Mouse (Mus musculus): ENCODE measurements around the gene Megf8.

Megf8 gene

DNA sequence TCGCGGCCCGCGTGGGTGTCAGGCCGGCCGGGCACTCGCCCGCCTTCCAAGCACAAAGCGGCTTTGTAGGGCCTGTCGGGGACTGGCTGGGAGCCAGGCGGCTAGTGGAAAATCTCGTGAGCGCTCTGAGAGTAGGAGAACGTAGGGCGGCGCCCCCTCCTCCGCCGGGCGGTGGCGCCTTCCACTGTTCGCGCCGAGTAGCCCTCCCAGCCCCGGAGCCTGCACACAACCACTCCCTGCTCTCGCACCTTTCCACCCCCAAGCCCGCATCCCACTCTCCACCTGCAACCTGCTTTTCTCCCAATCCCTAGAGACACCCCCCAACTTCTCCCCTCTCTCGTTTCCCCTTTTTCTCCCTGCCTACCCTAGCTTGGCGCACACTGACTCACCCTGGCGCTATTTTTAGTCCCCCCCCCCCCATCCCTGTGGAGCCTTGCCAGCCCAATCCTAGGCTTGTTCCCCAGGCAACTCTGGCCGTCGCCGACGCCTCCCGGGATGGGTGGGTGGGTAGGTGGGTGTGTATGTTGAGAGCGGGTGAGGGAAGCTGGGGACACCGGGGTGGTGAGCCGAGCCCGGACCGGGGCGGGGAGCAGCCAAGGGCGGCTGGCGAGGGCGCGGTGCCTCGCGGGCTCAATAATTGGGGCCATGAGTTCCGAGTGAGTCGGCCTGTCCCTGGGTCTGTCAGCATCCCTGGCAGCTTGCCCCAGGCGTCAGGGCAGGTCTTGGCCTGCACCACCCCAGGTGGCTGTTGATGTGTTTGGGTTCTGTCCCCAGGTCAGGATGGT, 37.7 kb upstream of the Megf8 start:
- peak; percentile 92 for DNase-seq

DNA sequence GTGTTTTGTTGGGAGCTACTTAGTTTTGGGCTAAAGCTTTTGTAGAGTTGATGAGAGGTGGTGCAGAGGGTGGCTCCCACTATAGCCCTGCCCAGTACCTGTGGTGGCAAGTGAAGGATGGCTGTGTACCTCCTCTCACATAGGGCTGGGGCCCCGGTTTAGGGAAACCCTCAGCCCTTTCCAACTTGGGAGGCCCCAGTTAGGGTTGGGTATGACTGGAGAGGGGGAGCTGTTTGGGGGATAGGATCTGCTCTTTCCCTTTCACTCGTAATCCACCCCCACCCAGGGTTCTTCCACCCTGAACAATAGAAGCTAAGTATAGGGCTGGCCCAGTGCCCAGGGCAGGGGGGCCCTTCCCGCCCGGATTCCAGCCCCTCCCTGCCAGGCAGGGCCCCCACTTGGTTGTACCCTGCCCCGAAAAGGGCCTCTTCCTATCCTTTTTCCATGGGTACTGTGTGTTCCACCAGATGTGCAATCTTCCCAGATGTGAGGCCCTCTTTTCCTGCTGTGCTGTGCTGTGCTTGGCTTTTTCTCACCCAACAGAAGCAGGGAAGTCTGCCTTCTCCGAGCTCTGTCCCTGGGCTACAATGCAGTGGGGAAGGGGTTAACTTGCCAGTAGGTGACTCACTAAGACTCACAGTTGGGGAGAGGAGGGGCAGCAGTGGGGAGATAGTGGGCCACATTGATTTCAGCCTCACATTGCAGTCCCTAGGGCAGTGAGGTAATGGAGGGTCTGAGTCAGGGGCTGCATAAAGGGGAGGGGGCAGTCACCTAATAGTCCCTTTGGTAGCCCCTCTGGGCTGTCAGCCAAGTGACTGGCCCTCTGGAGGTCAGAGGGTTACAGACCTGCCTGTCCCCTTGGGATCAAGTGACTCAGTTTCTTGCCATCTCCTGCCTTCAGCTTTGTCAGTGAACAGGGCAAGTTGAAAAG, 36.8 kb upstream of the Megf8 start:
- DNase-seq = peak; percentile 63

DNA sequence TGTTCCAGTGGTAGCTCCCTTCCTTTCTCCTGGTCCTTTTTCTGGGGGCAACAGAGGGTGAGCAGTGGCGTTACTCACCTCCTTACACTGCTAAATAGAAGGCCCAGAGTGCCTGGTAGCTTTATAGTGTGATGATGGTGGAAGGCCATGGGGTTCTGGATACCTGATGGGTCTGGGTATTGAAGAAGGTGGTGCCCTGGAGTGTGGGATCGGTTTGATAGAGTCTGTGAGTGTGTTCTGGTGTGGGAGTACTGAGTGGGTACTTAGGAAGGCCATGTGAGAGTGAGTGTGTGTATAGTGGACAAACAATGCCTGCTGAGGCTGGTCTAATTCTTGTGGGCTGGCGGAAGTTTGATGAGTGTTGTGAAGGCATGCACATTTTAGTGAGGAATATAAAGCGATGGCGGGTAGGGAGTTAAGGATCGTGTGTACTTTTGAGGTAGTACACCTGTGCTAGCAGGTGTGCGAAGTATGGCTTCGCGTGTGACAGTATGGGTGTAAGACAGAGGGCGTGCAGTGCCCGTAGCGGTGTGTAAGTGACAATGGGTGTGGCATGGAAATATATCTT, 35.7 kb upstream of the Megf8 start:
- no peak for DNase-seq

DNA sequence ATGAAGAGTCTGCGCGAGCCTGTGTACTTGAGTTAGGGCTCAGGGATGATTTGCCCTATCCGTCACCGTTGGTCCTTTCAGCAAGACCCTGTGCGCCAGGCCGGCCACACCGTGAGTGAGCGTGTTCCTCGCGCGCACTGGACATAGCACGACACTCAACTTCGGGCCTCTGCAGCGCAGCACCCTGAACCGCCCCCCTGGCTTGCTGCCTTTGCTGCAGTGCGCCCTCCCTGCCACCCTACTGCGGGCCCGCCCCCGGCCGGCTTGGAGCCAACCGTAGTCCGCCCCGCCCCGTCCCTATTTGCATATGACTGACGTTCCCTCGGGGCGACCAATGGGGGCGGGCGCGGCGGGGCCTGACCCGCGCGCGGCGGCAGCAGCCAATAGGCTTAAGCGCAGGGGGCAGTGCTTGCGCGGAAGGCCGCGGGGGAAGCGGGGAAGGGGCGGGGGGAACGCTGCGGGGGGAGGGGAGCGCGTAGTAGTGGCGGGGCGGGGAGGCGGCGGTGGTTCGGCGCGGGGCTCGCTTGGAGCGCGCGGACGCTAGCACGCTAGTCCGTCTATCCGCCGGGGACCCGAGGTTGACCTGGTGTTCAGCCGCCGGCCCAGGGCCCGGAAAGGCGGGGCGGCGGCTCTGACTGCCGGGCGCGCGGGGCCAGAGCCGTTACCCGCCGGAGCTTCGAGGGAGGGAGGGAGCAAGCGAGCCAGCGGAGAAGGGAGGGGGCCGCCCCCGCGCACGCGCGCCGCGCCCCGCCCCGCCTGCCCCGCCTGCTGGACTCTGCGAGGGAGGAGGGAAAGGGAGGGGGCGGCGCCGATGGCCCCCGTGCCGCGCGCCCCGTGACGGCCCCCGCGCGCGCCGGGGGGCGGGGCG, 35.0 kb upstream of the Megf8 start:
- peak; percentile 99 for DNase-seq

DNA sequence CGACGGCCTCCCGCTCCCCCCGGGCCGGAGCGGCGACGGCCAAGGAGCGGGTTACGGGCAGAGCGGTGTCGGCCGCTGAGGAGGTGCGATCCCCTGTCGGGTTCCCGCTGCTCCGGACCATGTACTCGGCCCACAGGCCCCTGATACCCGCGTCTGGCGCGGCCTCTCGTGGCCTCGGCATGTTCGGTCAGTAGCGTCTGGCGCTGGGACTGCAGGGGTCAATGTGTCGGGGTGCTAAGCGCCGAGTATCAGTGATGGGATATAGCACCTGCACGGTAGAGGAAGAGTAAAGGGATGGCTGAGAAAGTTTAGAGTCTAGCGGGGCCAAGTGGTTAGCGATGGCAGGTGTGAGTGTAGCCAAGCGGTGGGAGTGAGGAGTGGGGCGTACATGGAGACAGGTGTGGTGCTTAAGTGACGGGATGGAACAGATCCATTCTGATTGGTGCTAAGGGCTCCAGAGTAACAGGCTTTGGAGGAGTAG, 34.2 kb upstream of the Megf8 start:
- DNase-seq = no peak

DNA sequence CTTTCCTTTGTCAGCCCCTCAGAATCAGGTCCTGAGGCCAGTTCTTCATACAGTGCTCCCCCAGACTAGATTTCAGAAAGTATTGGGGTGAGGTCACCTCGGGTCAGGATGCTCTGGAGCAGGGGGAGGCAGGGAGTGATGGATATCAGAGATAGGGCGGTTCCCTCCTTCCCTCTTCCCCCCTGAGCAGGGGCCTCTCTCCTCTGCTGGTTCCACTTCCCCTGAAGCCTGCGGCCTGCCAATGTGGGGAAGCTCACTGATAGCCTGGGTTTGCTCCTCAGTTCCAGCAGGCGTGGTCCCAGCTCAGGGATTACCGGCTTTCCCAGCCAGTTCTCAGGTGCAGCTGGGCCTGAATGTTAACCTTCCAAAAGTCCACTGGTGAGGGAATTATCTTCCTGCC, 33.3 kb upstream of the Megf8 start:
- peak; percentile 26 for DNase-seq

GRCm38 (mm10) chr7:25284171-25284570, 32.8 kb upstream of the Megf8 start:
- DNase-seq = no peak

DNA sequence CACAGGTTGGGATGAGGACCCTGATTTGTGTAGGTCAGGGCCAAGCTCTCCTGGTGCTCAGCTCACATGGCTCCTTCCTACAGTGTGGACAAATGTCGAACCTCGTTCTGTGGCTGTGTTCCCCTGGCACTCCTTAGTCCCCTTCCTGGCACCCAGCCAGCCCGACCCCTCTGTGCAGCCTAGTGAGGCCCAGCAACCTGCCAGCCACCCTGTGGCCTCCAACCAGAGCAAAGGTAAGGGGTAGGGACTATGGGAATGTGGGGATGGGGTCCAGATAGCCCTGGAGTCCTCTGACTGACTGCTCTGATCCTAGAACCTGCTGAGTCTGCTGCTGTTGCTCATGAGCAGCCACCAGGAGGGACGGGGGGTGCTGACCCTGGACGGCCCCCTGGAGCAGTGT, 32.2 kb upstream of the Megf8 start:
- no peak for DNase-seq

DNA sequence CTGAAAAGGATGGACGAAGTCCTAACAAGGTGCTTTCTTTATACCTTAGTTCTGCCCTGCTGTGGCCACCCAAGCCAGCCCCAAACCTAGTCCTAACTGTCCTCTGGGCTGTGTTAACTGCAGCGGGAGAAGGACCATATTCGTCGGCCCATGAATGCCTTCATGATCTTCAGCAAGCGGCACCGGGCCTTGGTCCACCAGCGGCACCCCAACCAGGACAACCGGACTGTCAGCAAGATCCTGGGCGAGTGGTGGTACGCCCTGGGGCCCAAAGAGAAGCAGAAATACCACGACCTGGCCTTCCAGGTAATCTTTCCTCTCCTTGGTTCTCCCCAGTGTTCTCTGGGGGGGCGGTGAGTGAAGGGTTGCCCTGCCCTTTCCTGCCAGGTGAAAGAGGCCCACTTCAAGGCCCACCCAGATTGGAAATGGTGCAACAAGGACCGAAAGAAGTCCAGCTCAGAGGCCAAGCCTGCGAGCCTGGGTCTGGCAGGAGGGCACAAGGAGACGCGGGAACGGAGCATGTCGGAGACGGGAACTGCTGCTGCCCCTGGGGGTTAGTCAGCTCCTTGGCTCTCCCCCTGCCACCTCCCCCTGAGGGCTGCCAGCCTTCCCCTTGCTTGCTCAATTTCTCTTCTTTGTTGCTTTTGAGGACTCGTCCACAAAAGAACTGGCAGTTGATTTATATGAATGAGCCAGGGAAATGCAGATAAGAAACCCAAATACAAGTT, 31.3 kb upstream of the Megf8 start:
- DNase-seq = no peak

DNA sequence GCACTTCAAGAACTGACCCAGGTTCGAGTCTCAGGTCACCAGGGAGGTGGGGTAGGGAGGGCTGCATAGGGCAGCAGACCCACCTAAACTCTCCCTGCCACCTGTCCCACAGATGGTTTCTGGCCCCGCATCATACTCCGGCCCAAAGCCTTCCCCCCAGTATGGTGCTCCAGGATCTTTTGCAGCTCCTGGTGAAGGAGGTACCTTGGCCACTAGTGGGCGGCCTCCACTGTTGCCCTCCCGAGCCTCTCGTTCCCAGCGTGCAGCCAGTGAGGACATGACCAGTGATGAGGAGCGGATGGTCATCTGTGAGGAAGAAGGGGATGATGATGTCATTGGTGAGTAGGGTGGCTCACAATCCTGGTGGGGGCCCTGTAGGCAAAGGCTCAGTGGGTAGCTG, 30.0 kb upstream of the Megf8 start:
- no peak for DNase-seq

GRCm38 (mm10) chr7:25288011-25288410, 29.0 kb upstream of the Megf8 start:
- DNase-seq = no peak

DNA sequence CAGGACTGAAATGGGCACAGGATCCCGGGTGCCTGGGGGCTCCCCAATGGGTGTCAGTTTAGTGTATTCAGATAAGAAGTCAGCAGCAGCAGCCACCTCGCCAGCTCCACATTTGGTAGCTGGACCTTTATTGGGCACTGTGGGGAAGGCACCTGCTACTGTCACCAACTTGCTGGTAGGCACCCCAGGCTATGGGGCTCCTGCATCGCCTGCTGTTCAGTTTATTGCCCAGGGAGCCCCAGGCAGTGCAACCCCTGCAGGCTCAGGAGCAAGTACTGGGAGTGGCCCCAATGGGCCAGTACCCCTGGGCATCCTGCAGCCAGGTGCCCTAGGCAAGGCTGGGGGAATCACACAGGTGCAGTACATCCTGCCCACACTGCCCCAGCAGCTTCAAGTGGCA, 28.2 kb upstream of the Megf8 start:
- no peak for DNase-seq

- DNase-seq = no peak
Measured at GRCm38 (mm10) chr7:25289925-25290324, 27.0 kb upstream of the Megf8 start.

GRCm38 (mm10) chr7:25290463-25290862, 26.5 kb upstream of the Megf8 start:
- DNase-seq = no peak

DNA sequence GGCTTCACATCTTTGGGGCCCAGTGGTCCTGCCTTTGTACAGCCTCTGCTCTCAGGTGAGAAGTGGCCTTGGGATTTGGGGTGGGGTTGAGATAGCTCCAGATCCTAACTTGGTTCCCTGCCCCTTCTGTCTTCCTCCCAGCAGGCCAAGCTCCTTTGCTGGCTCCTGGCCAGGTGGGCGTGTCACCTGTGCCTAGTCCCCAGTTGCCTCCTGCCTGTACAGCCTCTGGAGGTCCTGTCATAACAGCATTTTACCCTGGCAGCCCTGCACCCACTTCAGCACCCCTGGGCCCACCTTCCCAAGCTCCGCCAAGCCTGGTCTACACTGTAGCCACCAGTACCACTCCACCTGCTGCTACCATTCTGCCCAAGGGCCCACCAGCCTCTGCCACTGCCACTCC, 26.1 kb upstream of the Megf8 start:
- DNase-seq = no peak

DNA sequence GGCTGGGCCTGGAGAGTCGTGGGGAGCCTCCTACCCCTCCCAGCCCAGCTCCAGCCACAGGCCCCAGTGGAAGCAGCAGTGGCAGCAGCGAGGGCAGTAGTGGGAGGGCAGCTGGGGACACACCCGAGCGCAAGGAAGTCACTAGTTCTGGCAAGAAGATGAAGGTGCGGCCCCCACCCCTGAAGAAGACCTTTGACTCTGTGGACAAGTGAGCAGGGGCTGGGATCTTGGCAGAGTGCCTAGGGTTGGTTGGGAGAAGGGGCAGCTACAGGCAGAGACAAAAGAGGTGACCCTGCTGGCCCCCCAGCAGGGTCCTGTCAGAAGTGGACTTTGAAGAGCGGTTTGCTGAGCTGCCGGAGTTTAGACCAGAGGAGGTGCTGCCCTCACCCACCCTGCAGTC, 24.9 kb upstream of the Megf8 start:
- DNase-seq = no peak

DNA sequence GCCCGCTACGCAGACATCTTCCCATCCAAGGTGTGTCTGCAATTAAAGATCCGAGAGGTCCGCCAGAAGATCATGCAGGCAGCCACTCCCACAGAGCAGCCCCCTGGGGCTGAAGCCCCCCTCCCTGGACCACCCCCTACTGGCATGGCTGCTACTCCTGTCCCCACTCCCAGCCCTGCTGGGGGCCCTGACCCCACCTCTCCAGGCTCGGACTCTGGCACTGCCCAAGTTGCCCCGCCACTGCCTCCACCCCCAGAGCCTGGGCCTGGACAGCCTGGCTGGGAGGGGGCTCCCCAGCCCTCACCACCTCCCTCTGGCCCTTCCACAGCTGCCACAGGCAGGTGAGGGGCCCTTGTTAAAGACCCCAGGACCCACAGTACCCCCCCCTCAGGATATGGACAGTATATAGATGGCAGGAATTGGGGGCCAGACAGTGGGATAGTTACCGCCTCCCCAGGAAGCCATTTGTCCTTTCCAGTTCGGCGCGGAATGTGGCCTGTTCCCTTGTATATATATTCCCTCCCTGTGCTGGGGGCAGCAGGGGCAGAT, 23.7 kb upstream of the Megf8 start:
- DNase-seq = no peak

DNA sequence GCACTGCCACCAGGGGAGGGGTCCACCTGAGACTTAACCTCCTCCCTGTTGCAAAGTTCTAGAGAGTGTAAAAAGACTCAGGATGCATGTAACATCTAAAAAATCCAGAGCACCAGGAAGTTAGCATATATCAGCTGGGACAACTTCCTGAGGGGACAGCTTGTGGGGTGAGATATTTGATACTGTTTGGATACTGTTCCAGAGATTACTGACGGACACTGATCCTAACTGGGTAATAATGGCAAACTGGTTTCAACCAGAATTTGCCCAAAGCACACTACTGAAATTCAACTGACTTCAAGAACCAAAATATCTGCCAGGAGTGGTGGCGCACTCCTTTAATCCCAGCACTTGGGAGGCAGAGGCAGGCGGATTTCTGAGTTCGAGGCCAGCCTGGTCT, 22.5 kb upstream of the Megf8 start:
- DNase-seq = no peak

GRCm38 (mm10) chr7:25294960-25295722, 21.8 kb upstream of the Megf8 start:
- DNase-seq = no peak

GRCm38 (mm10) chr7:25296945-25297453, 20.0 kb upstream of the Megf8 start:
- DNase-seq = peak; percentile 63
